Mouse (Mus musculus): ENCODE measurements at regions not wholly inside any gene's neighbourhood (a gene's known extent, or its start where the extent isn't known, plus 50 kb on each side); places are given as distances from the start of the nearest gene placed in this dataset.
A peak's percentile ranks its signal among the peaks of the same experiment; 100 is the strongest.

DNA sequence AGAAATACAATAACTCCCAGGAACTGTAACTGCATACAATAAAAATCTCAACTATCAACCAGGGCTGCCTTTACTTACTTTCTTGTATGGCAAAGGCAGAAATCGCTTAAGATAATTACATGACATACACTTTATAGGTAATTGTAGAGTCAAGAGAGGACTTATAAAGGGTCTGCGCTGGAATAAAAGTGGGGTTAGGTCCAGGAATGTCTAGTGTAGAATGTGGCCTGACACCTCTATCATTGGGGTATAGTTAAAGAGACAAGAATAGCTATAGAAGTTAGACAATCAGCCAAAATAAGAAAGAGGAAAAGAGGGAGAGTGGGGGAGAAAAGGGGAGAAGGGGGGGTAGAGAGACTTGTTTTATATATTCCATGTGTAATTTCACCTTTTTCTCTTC, 144.8 kb upstream of the Gimd1 start:
- no peak for DNase-seq (ENCODE audit: low spot score in 2 of 2)

DNA sequence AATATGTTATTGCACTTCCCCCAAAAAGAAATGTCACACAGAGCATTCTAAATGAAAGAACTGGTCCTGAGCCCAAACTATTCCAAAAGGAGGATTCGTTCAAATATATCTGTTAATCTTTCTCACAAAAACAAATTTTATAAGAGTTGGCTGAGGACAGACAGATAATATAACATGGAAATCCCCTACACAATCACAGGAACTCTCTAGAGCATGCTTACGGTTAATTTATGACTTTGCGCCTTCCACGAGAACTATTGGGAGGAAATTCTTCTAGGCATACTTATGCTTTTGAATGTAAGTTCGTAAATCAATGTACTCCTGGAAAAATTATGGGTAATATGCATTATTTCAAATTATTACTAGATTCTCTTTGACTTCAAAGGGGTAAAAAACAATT, 144.1 kb upstream of the Gimd1 start:
- no peak for DNase-seq (ENCODE audit: low spot score in 2 of 2)

DNA sequence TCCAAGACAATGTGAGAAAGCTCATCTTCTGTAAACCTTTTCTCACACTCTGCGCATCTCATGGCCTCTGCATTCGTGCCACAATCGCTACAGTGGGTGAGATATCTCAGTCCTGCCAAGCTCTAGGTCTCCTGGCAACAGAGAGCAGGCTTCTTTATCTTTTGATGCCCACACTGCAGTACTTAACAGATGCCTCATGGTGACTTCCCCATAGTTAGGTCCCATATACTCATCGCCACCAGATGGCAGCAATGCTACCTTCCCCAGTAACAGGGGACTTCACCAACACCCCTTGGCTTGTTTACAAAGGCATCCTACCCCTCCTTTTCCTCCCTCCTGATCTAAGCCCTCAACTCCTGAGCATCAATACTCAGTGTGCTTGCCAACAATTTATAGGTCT, 123.5 kb upstream of the Gimd1 start:
- DNase-seq (ENCODE audit: low spot score in 2 of 2): peak in 1 of 2 experiments; percentile 5

DNA sequence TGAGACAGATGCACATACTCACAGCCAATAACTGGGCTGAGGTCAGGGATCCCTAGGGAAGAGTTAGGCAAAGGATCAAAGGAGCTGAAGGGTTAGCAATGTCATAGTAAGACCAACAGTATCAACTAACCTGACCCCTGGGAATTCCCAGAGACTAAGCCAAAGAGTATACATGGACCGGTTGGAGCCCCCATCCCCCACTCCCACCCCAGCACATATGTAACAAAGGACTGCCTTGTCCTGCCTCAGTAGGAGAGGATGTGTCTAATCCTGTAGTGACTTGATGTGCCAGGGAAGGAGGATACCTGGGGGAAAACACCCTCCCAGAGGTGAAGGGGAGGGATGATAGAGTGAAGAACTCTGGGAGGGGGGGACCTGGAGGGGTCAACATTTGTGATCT, 119.4 kb upstream of the Gimd1 start:
- no peak for DNase-seq (ENCODE audit: low spot score in 2 of 2)

DNA sequence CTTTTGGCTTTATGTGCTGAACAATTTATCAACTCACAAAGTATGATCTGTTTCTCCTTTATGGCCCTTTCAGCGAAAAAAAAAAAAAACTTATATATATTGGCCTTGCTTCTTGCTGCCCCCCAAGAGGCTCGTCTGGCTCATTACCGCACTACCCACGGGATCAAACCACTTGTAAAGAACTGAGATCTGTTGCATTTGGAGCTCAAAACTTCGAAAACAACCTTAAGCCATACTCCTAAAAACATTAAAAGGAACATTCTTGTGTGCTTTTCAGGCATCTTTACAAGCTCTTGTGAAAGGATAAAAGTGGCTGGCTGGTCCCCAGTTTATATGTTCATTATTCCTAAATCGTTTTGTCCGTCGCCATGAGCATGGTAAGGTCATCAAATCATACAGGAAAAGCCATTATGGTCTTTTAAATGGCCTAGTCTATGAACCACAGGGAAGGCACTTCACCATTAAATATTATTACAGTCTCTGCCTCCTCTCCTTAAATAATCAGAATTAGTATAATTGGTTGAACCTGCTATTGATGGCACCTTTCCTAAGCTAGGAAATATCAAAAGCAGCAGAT, 117.0 kb upstream of the Gimd1 start:
- DNase-seq (ENCODE audit: low spot score in 2 of 2): no peak

DNA sequence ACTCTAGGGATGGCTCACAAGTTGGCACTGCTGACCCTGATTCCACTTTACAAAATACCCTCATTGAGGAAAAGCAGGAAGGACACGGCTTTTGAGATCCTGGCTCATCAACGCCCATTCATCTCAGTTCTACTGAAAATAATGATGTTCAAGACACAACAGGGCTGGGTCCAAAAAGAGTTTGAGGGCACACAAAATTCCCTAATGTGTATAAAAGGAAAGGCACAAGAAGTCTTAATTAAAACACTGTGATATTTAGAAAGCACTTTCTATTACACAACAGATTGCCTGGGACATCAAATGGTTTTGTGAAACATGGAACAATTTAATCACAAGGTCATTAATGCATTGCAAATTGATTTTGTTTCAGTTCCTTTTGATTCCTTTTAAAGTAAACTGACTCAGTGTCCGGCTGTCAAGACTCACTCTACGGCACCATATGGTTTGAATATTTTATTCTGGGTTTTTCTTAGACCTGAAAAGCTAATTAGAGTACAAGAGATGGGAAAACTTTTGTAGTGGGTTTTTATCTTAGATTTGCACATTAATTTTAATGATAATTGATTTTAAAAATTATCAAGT, 96.2 kb upstream of the Gimd1 start:
- no peak for DNase-seq (ENCODE audit: low spot score in 2 of 2)

DNA sequence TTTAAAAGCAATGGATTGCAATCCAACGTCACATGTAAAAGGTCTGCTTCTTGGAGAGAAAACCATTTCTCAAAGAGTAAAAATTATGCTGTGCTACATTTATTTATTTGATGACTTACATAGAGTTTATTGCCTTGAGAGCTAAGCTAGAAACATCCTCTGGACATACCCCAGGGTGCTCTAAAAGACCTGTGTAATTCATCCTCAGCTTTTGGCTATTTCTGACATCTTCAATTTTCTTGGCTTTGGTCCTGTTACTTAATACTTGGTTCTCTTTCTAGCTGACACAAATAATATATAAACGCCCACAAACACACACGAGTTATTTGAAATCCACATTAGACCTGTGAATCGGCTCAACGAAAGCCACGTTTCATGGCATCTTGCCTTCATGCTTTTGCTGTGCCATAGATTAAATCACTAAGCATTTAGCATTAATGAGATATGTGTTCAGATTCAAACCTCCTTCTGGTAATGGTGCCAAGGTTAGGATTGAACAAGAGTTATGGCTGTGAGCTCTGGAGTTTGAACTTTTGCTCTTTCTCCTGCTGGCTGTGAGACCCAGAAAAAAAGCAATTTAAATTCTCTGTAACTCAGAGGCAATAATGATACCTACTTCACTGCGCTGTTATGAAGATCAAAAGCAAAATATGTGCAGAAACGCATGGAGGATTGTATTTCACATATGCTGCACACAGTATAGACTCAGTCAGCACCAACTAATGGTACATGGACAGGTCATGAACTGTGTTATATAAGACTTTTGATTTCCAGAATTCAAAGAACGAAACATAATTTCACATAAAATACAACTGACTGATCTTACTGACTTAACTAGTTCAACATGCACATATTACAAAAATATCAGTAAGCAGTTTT, 89.6 kb upstream of the Gimd1 start:
- DNase-seq (ENCODE audit: low spot score in 2 of 2): no peak

DNA sequence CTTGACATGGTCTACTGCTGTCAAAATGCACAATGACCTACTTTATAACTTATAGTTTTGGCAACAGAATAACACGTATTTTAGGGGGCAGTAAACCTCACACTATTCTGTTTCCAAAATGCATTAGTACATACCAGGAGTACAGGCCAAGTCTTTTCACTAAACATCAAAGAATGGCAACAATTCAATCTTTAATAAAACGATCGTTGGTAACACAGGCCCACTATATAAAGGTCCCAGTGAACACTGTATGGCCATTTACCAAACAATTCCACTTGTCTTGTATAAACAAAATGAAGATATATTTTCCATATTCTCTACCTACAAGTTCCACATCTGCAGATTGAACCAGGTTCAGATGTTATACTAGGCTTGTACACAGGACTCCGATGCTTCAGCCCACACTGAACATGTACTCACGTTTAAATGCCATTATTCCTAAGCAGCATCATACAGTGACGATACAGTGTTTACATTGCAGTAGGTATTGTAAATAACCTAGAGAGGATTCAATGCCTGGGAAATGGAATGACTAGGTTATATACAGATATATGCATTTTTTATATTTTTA, 78.3 kb upstream of the Gimd1 start:
- DNase-seq (ENCODE audit: low spot score in 2 of 2): no peak

DNA sequence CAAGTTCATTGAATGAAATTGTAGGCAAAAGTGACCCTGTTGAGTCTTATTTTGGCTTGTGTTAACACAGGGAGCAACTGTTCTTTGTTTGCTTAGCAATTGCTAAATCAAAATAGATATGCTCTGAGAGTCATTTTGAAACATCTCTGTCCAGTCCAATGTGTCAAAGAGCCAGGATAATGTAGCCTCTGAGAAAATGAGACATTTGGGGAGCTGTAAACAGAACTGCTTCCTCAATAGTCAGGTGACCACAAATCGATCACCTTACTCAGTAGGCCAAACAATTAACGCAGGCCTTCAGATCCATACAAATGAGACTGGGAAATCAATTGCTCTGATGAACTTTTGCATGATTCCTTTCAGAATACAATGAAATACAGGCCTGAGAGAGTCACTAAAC, 63.9 kb upstream of the Gimd1 start:
- DNase-seq (ENCODE audit: low spot score in 2 of 2): no peak

DNA sequence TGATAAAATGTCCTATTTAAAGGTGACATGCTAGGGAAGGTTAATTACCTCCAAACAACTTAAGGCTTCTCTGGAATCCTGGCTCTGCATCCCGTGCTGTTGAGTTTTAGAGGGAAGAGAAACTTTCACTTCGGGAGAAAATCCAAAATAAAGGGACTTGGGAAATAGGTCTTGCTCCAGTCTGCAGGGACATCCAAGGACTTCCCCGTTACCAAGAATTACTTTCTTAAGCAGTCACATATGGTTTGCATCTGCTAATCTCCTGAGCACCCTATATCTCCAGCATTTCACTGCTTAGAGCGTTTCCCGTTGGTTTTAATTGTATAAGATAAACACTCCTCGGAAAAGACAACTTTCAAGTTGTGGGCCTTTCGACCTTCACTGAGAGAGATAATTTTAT, 63.3 kb upstream of the Gimd1 start:
- DNase-seq (ENCODE audit: low spot score in 2 of 2): no peak
